ENCODE assay signal across 7 mouse cellular contexts in the genomic region with DNA sequence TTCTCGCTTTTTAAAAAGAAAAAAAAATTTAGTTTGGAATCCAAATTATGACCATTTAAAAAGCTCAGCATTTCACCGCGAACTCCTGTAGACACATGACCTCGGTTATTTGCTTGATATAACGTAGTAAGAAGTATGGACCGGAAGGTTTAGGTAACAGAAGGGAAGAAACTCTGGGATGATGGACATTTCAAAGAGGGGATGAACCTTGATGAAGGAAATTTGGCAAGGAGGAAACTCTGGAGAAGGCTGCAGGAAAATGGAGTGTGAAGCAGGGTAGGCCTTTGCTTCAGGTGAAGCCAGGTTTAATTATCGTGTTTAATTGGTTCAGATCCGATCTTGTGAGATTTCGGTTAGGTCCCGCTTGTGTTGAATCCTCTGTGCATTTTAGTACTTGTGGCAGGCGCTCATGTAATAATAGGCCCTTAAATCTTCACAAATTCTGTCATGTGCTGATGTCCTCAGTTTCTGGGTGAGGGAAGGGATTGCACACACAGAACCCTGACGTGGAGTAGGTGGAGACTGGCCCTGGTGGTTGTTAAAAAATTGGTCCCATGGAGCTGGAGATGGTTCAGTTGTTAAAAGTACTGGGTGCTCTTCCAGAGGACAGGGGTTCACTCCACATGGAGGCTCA. TPM values are rescaled to one million over a fixed set of nuclear protein-coding genes. Genes with fewer than 3 reads are reported as not detected.
DNase-seq lines count a peak whose midpoint lies in the region; ATAC-seq lines count a peak whose summit lies in the region.

No protein-coding gene starts in this region.

- H3K9me3 ChIP-seq in megakaryocyte, embryonic 14.5 days, result no peaks in the 10 kb centered on the region
- no peaks in the 10 kb centered on the region for H3K9me3 ChIP-seq in forebrain, embryonic 11.5 days (ENCODE audit: control insufficient read depth, low read length)
- H3K9me3 ChIP-seq in limb, embryonic 13.5 days, result no peaks in the 10 kb centered on the region
- H3K9me3 ChIP-seq in stomach, embryonic 15.5 days, result no peaks in the 10 kb centered on the region

- H3K27ac ChIP-seq in forebrain, embryonic 11.5 days (ENCODE audit: low read depth, low read length), result no peak overlapping the region
- no peak overlapping the region for H3K27ac ChIP-seq in limb, embryonic 13.5 days
- H3K27ac ChIP-seq in stomach, embryonic 15.5 days, result no peak overlapping the region

- 35% methylated on average over 12 of the region's 12 CpGs for WGBS in forebrain, embryonic 11.5 days
- 28% methylated on average over 12 of the region's 12 CpGs for WGBS in limb, embryonic 13.5 days
- 29% methylated on average over 12 of the region's 12 CpGs for WGBS in stomach, embryonic 15.5 days

- no peak for DNase-seq in forebrain, embryonic 11.5 days (ENCODE audit: low spot score)
- no peak for DNase-seq in natural killer cell, adult 2 months (ENCODE audit: low spot score in 2 of 2)
- no peak for DNase-seq in thymus, postnatal 14 days

- H3K4me1 ChIP-seq in megakaryocyte, embryonic 14.5 days, result peaks cover 45% of the 10 kb centered on the region
- peaks cover 8% of the 10 kb centered on the region; the same call in 1 of the 2 replicates for H3K4me1 ChIP-seq in forebrain, embryonic 11.5 days (replicated peaks; ENCODE audit: control insufficient read depth, insufficient read depth, low read length)
- peaks cover 19% of the 10 kb centered on the region for H3K4me1 ChIP-seq in limb, embryonic 13.5 days
- H3K4me1 ChIP-seq in stomach, embryonic 15.5 days, result peaks cover 16% of the 10 kb centered on the region

- no peaks in the 10 kb centered on the region for H3K27me3 ChIP-seq in megakaryocyte, embryonic 14.5 days (replicated peaks)
- no peaks in the 10 kb centered on the region for H3K27me3 ChIP-seq in forebrain, embryonic 11.5 days (ENCODE audit: control insufficient read depth, insufficient read depth, low read length)
- no peaks in the 10 kb centered on the region for H3K27me3 ChIP-seq in limb, embryonic 13.5 days
- no peaks in the 10 kb centered on the region for H3K27me3 ChIP-seq in stomach, embryonic 15.5 days (replicated peaks)

- peak overlapping the region; percentile 75 for H3K4me2 ChIP-seq in forebrain, embryonic 11.5 days (ENCODE audit: low read depth, low read length, severe bottlenecking)
- peak overlapping the region; percentile 78 for H3K4me2 ChIP-seq in limb, embryonic 13.5 days (replicated peaks)
- H3K4me2 ChIP-seq in stomach, embryonic 15.5 days, result peak overlapping the region; percentile 55

- no peak for ATAC-seq in megakaryocyte, adult 5-6 weeks (ENCODE audit: poor library complexity, severe bottlenecking)
- ATAC-seq in forebrain, embryonic 11.5 days (replicated peaks; ENCODE audit: low FRiP score), result no peak
- no peak for ATAC-seq in limb, embryonic 13.5 days (ENCODE audit: low FRiP score, low read depth)
- no peak for ATAC-seq in stomach, embryonic 15.5 days (ENCODE audit: insufficient read depth, low FRiP score, low read depth)

- H3K36me3 ChIP-seq in megakaryocyte, embryonic 14.5 days (replicated peaks; ENCODE audit: low read length), result peaks cover 35% of the 10 kb centered on the region
- no peaks in the 10 kb centered on the region; the same call in 1 of the 2 replicates for H3K36me3 ChIP-seq in forebrain, embryonic 11.5 days (ENCODE audit: control insufficient read depth, insufficient read depth, low read length)
- peaks cover 18% of the 10 kb centered on the region for H3K36me3 ChIP-seq in limb, embryonic 13.5 days
- peaks cover 4% of the 10 kb centered on the region; the same call in 1 of the 2 replicates for H3K36me3 ChIP-seq in stomach, embryonic 15.5 days

- H3K9ac ChIP-seq in forebrain, embryonic 11.5 days (ENCODE audit: low read length), result peak overlapping the region; percentile 92
- H3K9ac ChIP-seq in limb, embryonic 13.5 days, result peak overlapping the region; percentile 95
- peak overlapping the region; percentile 91; the same call in 1 of the 2 replicates for H3K9ac ChIP-seq in stomach, embryonic 15.5 days

- H3K4me3 ChIP-seq in megakaryocyte, embryonic 14.5 days (replicated peaks), result peak overlapping the region; percentile 97
- H3K4me3 ChIP-seq in forebrain, embryonic 11.5 days (ENCODE audit: low read depth, low read length), result peak overlapping the region; percentile 97
- H3K4me3 ChIP-seq in limb, embryonic 13.5 days, result peak overlapping the region; percentile 99
- peak overlapping the region; percentile 95 for H3K4me3 ChIP-seq in stomach, embryonic 15.5 days (replicated peaks)

RNA-seq across cellular contexts. Expression of a gene that starts 2.2 kb away (rescaled TPM):
- 15.8 and 55.3 TPM in 2 replicates for polyA plus RNA-seq in megakaryocyte, embryonic 14.5 days (2012; ENCODE audit: insufficient read depth, low replicate concordance)
- 63.9 and 90.0 TPM in 2 replicates for total RNA-seq in megakaryocyte, adult 5-6 weeks (2015)
- total RNA-seq in megakaryocyte, adult 5-6 weeks (2017), result 57.8 and 62.5 TPM in 2 replicates
- polyA plus RNA-seq in forebrain, embryonic 11.5 days (2014; fragmentation: Nextera tagmentation; extraction: Ambion mirVana), result 142 and 144 TPM in 2 replicates
- polyA plus RNA-seq in limb, embryonic 13.5 days (2015; fragmentation: Nextera tagmentation; extraction: Ambion mirVana), result 163 and 165 TPM in 2 replicates
- 153 and 164 TPM in 2 replicates for polyA plus RNA-seq in stomach, embryonic 15.5 days (2015; fragmentation: Nextera tagmentation; extraction: Ambion mirVana)

RNA-seq across cellular contexts. Expression of a gene that starts 30.5 kb away (rescaled TPM):
- not detected in 2 replicates for polyA plus RNA-seq in megakaryocyte, embryonic 14.5 days (2012; ENCODE audit: insufficient read depth, low replicate concordance)
- 0.07 TPM in 1 of 2 replicates, not detected in the other for total RNA-seq in megakaryocyte, adult 5-6 weeks (2015)
- 0.24 and 0.44 TPM in 2 replicates for total RNA-seq in megakaryocyte, adult 5-6 weeks (2017)
- 1.4 and 1.9 TPM in 2 replicates for polyA plus RNA-seq in forebrain, embryonic 11.5 days (2014; fragmentation: Nextera tagmentation; extraction: Ambion mirVana)
- 0.13 and 0.24 TPM in 2 replicates for polyA plus RNA-seq in limb, embryonic 13.5 days (2015; fragmentation: Nextera tagmentation; extraction: Ambion mirVana)
- 0.66 and 1.7 TPM in 2 replicates for polyA plus RNA-seq in stomach, embryonic 15.5 days (2015; fragmentation: Nextera tagmentation; extraction: Ambion mirVana)

RNA-seq across cellular contexts. Expression of a gene that starts 30.7 kb away (rescaled TPM):
- polyA plus RNA-seq in megakaryocyte, embryonic 14.5 days (2012; ENCODE audit: insufficient read depth, low replicate concordance), result 2.3 TPM in 1 of 2 replicates, not detected in the other
- total RNA-seq in megakaryocyte, adult 5-6 weeks (2015), result 29.9 and 34.4 TPM in 2 replicates
- 69.6 and 73.9 TPM in 2 replicates for total RNA-seq in megakaryocyte, adult 5-6 weeks (2017)
- 40.9 and 45.0 TPM in 2 replicates for polyA plus RNA-seq in forebrain, embryonic 11.5 days (2014; fragmentation: Nextera tagmentation; extraction: Ambion mirVana)
- 33.6 and 34.5 TPM in 2 replicates for polyA plus RNA-seq in limb, embryonic 13.5 days (2015; fragmentation: Nextera tagmentation; extraction: Ambion mirVana)
- polyA plus RNA-seq in stomach, embryonic 15.5 days (2015; fragmentation: Nextera tagmentation; extraction: Ambion mirVana), result 19.9 and 20.9 TPM in 2 replicates
